Mouse (Mus musculus) ES-E14 (cell line): ENCODE data around the gene Crb1.

ENCODE experiments used
- CHD2 ChIP-seq: IDR thresholded peaks from 2 replicates; pipeline ENCODE4 v1.6.1; 2014; ENCODE audit warnings: mild to moderate bottlenecking, low read depth, low read length, inconsistent platforms
- HCFC1 ChIP-seq: IDR thresholded peaks from 2 replicates; pipeline ENCODE4 v1.6.1; 2012; ENCODE audit warnings: low read length, inconsistent platforms, borderline replicate concordance; ENCODE audit not compliant: insufficient read depth
- MAFK ChIP-seq: IDR thresholded peaks from 2 replicates; pipeline ENCODE4 v1.6.1; 2014; ENCODE audit warnings: mild to moderate bottlenecking, low read depth, low read length, inconsistent platforms; ENCODE audit not compliant: insufficient read depth
- ZC3H11A ChIP-seq: IDR thresholded peaks from 2 replicates; pipeline ENCODE4 v1.6.1; 2012; ENCODE audit warnings: low read depth, mild to moderate bottlenecking, inconsistent platforms, low read length, borderline replicate concordance
- ZNF384 ChIP-seq: IDR thresholded peaks from 2 replicates; pipeline ENCODE4 v1.6.1; 2012; ENCODE audit warnings: low read depth, low read length, inconsistent platforms

DNA sequence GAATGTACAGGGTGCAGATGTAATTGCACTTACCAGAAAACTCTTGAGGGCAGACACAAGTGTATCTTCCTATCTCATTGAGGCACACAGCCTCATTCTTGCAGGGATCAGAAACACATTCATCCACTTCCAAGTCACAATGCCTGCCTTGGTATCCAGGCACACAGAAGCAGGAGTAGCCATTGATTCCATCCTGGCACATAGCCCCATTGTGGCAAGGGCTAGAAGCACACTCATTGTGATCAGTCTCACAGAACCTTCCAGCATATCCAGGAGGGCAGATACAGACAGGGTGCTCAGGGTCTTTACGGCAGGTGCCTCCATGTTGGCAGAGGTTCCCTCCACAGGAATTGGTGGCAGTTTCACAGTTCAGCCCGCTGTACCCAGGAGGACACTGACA, 39.9 kb downstream of the Crb1 start:
- no peak for TF ChIP-seq CHD2
- TF ChIP-seq HCFC1 = no peak
- TF ChIP-seq MAFK = no peak
- TF ChIP-seq ZC3H11A = no peak
- no peak for TF ChIP-seq ZNF384
